Mouse (Mus musculus): ENCODE measurements around the gene Vkorc1l1.

Gene Vkorc1l1

DNA sequence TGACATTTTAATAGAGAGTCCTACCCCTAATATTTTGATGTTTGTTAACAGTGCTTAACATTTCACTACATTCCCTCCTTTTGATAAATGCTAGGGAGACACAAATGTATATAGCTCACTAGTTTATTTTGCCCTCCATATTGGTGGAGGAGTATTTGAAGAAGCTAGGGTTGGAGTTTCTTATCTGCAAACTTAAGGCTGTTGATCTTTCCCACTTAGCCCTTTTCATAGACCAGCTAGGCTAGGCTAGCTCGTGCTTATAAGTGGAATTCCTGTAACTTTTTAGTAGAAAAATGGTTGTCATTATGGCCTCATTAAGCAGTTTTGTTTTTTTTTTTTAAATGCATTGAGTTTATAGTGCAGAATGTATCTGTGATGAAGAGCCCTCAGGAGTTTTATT lies 1.6 kb downstream of the Vkorc1l1 start:
- no peak for DNase-seq

DNA sequence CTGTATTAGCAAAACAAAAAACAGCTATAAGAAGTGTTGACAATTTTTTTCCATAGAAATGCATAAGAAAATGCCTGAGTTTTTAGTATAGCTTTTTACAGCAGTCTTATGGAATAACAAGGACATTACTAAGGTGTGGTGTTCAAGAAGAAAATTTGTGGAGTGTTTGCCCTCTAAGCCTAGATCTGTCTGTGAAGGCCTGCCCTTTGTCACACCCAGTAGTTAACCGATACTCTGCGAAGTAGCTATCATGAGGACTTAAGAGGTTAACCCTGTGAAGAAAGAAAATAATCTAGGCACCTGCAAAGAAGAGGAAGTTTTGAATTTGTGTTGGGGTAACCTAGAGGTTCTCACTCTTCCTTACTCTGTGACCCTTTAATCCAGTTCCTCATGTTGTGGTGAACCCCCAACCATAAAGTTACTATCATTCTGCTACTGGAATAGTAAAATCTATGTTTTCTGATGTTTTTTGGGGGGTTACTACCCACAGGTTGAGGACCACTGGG lies 5.8 kb downstream of the Vkorc1l1 start:
- no peak for DNase-seq

- DNase-seq = no peak
These were observed 10.4 kb downstream of the Vkorc1l1 start for GRCm38 (mm10) chr5:129952143-129952542.

GRCm38 (mm10) chr5:129954473-129955254 lies 12.9 kb downstream of the Vkorc1l1 start:
- no peak for DNase-seq

DNA sequence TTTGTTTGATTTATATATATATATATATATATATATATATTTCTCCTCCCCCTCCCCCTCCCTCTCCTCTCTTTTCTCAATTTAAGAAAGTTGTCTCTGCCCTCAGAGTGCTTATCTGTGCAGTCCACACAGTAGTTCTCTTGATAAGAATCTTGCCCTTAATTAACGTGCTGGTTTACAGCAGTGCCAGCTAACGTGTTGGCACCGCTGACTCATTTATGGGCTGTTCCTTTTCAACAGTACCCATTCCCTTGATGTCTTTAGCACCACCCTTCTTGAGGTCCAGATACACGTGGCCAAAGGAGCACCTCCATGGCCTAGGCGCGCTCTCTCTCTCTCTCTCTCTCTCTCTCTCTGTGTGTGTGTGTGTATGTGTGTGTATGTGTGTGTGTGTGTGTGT lies 14.0 kb downstream of the Vkorc1l1 start:
- DNase-seq = no peak

- no peak for DNase-seq
These were observed 21.5 kb downstream of the Vkorc1l1 start for GRCm38 (mm10) chr5:129963224-129963623.

GRCm38 (mm10) chr5:129966448-129966847 lies 24.7 kb downstream of the Vkorc1l1 start:
- DNase-seq = no peak

GRCm38 (mm10) chr5:129968417-129968816 lies 26.6 kb downstream of the Vkorc1l1 start:
- no peak for DNase-seq

GRCm38 (mm10) chr5:129971491-129971890 lies 29.7 kb downstream of the Vkorc1l1 start:
- DNase-seq = no peak

- no peak for DNase-seq
These were observed 32.6 kb downstream of the Vkorc1l1 start for GRCm38 (mm10) chr5:129974354-129974753.

- no peak for DNase-seq
These were observed 33.1 kb downstream of the Vkorc1l1 start for GRCm38 (mm10) chr5:129974866-129975311.

GRCm38 (mm10) chr5:129977768-129978167 lies 36.0 kb downstream of the Vkorc1l1 start:
- no peak for DNase-seq

DNA sequence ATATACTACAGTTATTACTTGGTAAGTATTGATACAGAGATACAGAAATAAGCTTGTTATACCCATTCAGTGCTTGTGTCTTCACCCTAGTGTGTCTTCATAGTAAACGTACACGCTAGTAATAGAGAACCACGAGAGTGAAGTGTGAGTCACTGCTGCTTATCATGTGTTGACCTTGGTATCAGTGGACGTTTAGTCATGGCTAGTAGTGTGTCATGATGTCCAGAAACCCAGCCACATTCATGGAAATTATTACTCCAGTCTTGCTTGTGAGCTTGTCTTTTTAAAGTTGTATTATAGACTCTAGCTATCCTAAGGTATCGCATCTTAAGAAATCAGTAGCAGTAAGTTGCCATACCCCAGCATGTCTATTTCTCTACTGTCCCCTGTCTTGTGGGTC lies 36.8 kb downstream of the Vkorc1l1 start:
- no peak for DNase-seq

DNA sequence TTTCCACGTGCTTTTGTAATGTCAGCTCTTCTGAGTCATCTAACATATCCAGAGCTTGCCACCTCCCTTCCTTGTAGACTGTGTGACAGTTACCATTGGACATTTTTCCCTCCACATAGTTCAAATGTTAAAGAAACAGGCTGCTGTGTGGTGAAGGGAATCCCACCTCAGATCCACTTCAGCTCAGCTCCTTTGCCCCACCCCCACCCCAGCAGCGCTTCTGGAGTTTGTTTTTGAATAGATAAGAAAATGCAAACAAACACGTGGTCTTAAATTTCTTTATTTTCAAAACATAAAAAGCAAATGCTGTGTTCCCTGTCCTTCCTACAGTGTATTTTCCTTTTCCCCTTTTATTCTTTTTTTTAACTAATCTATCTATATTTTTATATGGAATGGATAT lies 38.4 kb downstream of the Vkorc1l1 start:
- no peak for DNase-seq

DNA sequence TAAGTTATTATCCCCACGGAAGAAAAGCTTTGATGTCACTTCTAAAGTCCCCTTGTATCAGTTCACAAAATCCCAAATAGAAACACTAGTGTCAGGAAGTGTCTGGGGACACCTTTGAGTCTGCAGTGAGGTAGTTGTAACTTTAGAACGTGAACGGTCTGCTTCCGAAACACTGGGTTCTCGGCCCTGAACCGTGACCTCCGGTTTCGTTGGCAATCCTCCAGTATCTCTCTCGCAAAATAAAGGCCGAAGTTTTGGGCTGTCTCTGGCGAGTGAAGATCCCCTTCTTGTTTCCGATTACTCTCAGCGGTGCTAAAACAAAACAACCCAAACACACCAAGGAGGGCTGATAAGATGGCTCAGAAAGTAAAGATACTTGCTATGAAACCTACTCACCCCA lies 47.6 kb downstream of the Vkorc1l1 start:
- DNase-seq = no peak

- no peak for DNase-seq
These were observed 50.1 kb downstream of the Vkorc1l1 start for GRCm38 (mm10) chr5:129991898-129992297.

DNA sequence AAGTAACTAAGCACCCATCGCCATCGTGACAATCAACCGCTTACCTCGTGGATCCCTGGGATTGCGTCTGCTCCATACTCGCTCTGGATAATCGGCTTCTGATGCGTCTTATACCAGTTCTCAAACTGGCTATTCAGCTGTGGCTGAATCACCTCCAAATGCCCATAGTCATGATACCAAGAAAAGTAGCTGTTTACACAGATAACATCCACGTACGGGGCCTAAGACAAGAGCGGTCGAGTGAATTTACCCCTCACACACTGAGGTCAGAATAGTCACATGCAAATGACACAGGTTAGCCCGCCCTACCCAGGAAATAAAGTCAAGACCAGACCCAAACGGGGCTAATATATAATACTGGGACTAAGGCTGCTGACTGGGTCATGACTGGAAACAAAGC lies 51.6 kb downstream of the Vkorc1l1 start:
- DNase-seq = no peak

DNA sequence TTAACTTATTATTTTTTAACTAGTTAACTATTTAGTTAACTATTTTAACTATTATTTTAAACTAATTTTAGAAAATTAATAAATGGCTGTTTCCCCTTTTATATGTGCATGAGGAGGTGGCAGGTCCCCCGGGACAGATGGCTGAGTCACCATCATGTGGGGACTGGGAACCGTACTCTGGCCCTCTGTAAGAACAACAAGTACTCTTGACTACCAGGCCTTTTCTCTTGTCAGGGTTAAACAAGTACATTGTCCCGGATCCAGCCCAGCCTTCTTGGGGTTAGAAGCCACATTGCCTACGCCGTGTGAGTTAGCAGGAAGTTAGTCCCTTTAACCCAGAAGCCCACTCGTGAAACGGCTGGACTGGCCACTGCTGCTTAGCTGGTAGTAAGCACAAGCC lies 53.2 kb downstream of the Vkorc1l1 start:
- DNase-seq = no peak

GRCm38 (mm10) chr5:129997700-129998099 lies 55.9 kb downstream of the Vkorc1l1 start:
- DNase-seq = no peak

DNA sequence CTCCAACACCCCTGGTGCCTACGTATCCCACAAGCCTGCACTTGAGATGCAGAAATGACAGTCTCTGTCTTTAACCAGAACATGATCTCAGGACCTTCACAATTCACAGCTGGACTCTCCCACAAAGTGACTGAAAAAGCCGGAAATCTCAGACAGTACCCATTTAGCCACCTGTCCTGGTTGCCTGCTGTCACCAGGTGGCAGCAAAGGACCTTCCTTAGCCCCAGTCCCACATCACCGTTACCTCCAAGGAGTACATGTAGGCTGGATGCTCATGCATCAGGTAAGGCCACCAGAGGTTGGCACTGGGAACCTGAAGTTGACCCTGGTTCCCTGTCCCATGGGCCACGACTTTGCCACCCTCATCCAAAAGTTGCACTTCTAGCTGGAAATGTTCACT lies 57.3 kb downstream of the Vkorc1l1 start:
- peak; percentile 71 for DNase-seq

- no peak for DNase-seq
These were observed 59.0 kb downstream of the Vkorc1l1 start for GRCm38 (mm10) chr5:130000735-130001134.

DNA sequence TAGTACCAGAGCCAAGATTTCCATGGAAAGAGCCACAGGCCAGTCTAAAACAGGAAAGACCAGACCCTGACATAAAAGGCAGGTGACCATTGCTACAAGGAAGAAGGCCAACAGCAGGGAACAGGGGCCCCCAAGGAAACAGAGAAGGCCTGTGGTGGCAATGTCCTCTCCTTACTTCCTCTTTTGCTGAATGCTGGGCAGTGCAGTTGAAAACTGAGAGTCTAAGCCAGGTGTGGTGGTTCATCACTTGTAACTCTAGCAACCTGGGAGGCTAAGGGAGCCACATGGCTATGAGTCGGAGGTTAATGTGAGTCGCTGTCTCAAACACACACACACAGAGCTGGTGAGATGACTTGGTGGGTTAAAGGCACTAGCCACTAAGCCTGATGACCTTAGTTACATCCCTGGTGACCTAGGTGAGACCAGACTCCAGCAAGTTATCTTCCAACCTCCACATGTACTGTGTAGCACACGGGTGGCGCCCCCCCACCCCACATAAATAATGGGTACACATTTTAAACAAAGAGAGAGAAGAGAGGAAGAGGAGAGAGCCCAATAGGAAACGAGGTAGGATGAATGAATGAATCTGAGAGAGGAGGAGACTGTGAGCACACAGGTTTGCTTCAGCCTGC lies 59.7 kb downstream of the Vkorc1l1 start:
- no peak for DNase-seq

DNA sequence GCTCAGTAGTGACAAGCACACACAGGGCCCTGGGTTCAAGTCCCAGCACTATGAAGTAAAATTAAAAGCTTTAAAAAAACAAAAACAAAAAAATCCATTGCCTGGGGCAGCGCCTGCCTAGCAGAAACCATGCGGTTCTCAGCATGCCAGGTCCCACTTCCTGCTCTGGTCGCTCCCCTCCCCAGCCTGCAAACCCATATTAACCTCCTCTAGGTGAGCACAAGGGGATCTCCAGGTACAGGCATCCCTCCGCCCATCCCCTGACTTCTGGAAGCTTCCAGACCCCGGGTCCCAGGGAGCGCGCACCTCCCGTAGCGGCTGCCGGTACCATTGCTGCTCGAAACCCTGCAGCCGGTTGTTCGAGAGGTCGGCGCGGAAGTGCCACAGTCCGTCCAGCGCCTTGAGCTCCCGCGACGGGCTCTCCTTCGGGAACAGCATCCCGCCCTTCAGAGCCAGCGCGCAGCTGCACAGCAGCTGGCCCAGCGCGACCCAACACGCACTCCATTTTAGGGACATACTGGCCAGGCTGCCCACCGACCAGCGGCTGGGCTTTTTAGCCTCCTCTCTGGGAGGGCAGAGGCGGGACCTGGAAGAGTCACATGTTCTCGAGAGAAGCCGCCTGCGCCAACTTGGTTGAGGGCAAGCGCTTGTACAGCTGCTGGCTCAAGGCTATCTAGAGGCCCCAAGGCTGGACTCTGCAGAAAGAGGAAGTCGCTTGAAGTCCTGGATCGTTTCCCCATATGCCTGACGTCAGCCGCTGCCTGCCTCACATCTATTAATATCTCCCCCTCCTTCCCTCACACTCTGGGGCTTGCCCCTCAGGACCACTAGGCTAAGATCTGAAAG lies 60.8 kb downstream of the Vkorc1l1 start, which contains the start of gene Gusb:
Gusb (minus strand) TSS at position 749 of the 846 bp plus-strand sequence.
- DNase-seq = peak; percentile 91
